Mouse (Mus musculus): Measurements from ENCODE around the gene Ptrh1.

Ptrh1 gene

GRCm38 (mm10) chr2:32798251-32798962, 22.8 kb downstream of the Ptrh1 start:
- no peak for DNase-seq (ENCODE audit: low spot score)

- no peak for DNase-seq (ENCODE audit: low spot score)
Measured at GRCm38 (mm10) chr2:32808816-32809566, 33.4 kb downstream of the Ptrh1 start.

GRCm38 (mm10) chr2:32811959-32812358, 36.4 kb downstream of the Ptrh1 start:
- DNase-seq (ENCODE audit: low spot score), result no peak

GRCm38 (mm10) chr2:32816497-32816896, 40.9 kb downstream of the Ptrh1 start:
- DNase-seq (ENCODE audit: low spot score), result no peak

GRCm38 (mm10) chr2:32816946-32817581, 41.5 kb downstream of the Ptrh1 start:
- DNase-seq (ENCODE audit: low spot score), result no peak

- DNase-seq (ENCODE audit: low spot score), result no peak
Measured at GRCm38 (mm10) chr2:32817589-32817988, 42.0 kb downstream of the Ptrh1 start.

GRCm38 (mm10) chr2:32818208-32818607, 42.6 kb downstream of the Ptrh1 start:
- no peak for DNase-seq (ENCODE audit: low spot score)

GRCm38 (mm10) chr2:32821041-32821802, 45.6 kb downstream of the Ptrh1 start:
- no peak for DNase-seq (ENCODE audit: low spot score)

GRCm38 (mm10) chr2:32822643-32823042, 47.1 kb downstream of the Ptrh1 start:
- no peak for DNase-seq (ENCODE audit: low spot score)

GRCm38 (mm10) chr2:32823153-32823552, 47.6 kb downstream of the Ptrh1 start:
- no peak for DNase-seq (ENCODE audit: low spot score)

GRCm38 (mm10) chr2:32823579-32824154, 48.1 kb downstream of the Ptrh1 start:
- DNase-seq (ENCODE audit: low spot score), result no peak

GRCm38 (mm10) chr2:32824181-32824580, 48.6 kb downstream of the Ptrh1 start:
- DNase-seq (ENCODE audit: low spot score), result no peak

- no peak for DNase-seq (ENCODE audit: low spot score)
Measured at GRCm38 (mm10) chr2:32824778-32825177, 49.2 kb downstream of the Ptrh1 start.

- DNase-seq (ENCODE audit: low spot score), result no peak
Measured at GRCm38 (mm10) chr2:32825796-32826195, 50.2 kb downstream of the Ptrh1 start.

Data from testis, postnatal 10 days (tissue).